ENCODE assay signal across 22 mouse cellular contexts in genomic region chr3:57557408-57557807, GRCm38 (mm10).
"Had no signal": no experiment of that assay in that cellular context is flagged by ENCODE, and none has a peak within 500 bp of the region (broad histone marks: within the 10 kb centered on the region; RNA-seq: fewer than 3 reads in every experiment).

No protein-coding gene starts in this region.

- H3K27me3 ChIP-seq: heart, embryonic 12.5 days; hindbrain, embryonic 13.5 days; hindbrain, embryonic 15.5 days; limb, embryonic 13.5 days; limb, embryonic 15.5 days; liver, embryonic 12.5 days had no signal

- ATAC-seq: hindbrain, postnatal 0 days; intestine, embryonic 16.5 days; liver, embryonic 12.5 days had no signal

- H3K4me2 ChIP-seq: heart, embryonic 12.5 days; hindbrain, embryonic 13.5 days; hindbrain, embryonic 15.5 days; limb, embryonic 13.5 days; limb, embryonic 15.5 days; liver, embryonic 12.5 days had no signal

- H3K36me3 ChIP-seq: hindbrain, embryonic 13.5 days; hindbrain, embryonic 15.5 days; liver, embryonic 12.5 days had no signal

- H3K27ac ChIP-seq: heart, embryonic 10.5 days; hindbrain, embryonic 13.5 days; hindbrain, embryonic 15.5 days; hindbrain, postnatal 0 days; limb, embryonic 13.5 days; limb, embryonic 15.5 days; liver, embryonic 12.5 days; liver, embryonic 14.5 days had no signal

- H3K9ac ChIP-seq: heart, embryonic 12.5 days; hindbrain, embryonic 13.5 days; hindbrain, embryonic 15.5 days; limb, embryonic 13.5 days; limb, embryonic 15.5 days; liver, embryonic 12.5 days; liver, embryonic 14.5 days had no signal

- DNase-seq: gastrocnemius, postnatal 14 days; gastrocnemius, postnatal 36 days; heart, adult 18-20 months; heart, postnatal 14 days; heart, postnatal 36 days; kidney, adult 11 months; kidney, adult 8-10 months; kidney, postnatal 10 days; kidney, postnatal 36 days; layer of hippocampus, adult 9-11 months; layer of hippocampus, postnatal 36 days; left cerebral cortex, postnatal 4 days had no signal

- H3K9me3 ChIP-seq: heart, embryonic 10.5 days; heart, embryonic 12.5 days; hindbrain, embryonic 13.5 days; hindbrain, embryonic 15.5 days; limb, embryonic 15.5 days; liver, embryonic 12.5 days had no signal

- H3K4me3 ChIP-seq: heart, embryonic 10.5 days; heart, embryonic 12.5 days; hindbrain, embryonic 13.5 days; hindbrain, embryonic 15.5 days; limb, embryonic 13.5 days; limb, embryonic 15.5 days; liver, embryonic 12.5 days had no signal

- H3K4me1 ChIP-seq: hindbrain, embryonic 13.5 days; hindbrain, embryonic 15.5 days; limb, embryonic 13.5 days; liver, embryonic 12.5 days had no signal
